9 mouse cellular contexts compared by ENCODE assay signal in the genomic region with DNA sequence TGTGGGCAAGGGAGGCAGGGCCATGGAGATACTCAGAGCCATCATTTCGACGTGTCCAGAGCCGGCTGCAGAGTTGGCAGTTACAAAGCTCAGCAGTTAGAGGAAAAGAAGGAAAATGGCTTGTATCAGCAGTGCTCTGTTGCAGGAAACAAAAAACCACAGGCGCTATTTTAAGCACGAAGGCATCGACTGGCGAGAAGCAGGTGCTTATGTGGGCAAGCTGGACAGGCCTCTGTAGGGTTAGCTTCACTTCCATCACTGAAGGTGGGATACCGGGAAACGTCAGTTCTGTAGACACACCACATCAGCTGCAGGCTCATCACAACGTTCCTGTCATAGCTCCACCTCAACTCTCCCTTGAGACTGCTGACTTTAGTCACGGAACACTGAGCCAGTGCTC.
DNase-seq lines count a peak whose midpoint lies in the region; ATAC-seq and TF ChIP-seq lines count a peak whose summit lies in the region.
"Had no signal": no experiment of that assay in that cellular context is flagged by ENCODE, and none has a peak within 500 bp of the region (broad histone marks: within the 10 kb centered on the region; RNA-seq: fewer than 3 reads in every experiment).

No protein-coding gene starts in this region.

- 53% methylated on average over 11 of the region's 11 CpGs for WGBS in heart, embryonic 11.5 days (ENCODE audit: insufficient replicate concordance)
- WGBS in spleen, adult 2 months, result 9% methylated on average over 11 of the region's 11 CpGs
- WGBS in midbrain, embryonic 14.5 days, result 90% methylated on average over 11 of the region's 11 CpGs
- 90% methylated on average over 11 of the region's 11 CpGs for whole genome bisulfite sequencing in forebrain, embryonic 13.5 days

- H3K4me1 ChIP-seq in heart, embryonic 11.5 days (ENCODE audit: control insufficient read depth, insufficient read depth, low read length), result peaks cover 8% of the 10 kb centered on the region; the same call in 1 of the 2 replicates
- H3K4me1 ChIP-seq in spleen, adult 2 months (ENCODE audit: control insufficient read depth, insufficient read depth, insufficient read length), result peaks cover 37% of the 10 kb centered on the region
- H3K4me1 ChIP-seq in midbrain, embryonic 14.5 days (ENCODE audit: control insufficient read depth, insufficient read depth, low read length), result no peaks in the 10 kb centered on the region
- H3K4me1 ChIP-seq in forebrain, embryonic 13.5 days, result no peaks in the 10 kb centered on the region

- peak; percentile 96 for DNase-seq in heart, adult 11 months
- peak in 1 of 2 experiments; percentile 55 for DNase-seq in spleen, adult 2 months (ENCODE audit: low read depth in 1 of 2, low spot score in 2 of 2)
- DNase-seq in spleen, adult 12 weeks (ENCODE audit: low spot score), result no peak
- DNase-seq in lung, postnatal 25 days (ENCODE audit: low spot score), result no peak
- no peak for DNase-seq in midbrain, embryonic 14.5 days
- DNase-seq: cerebellum, postnatal 14 days had no signal

- 0 out of 2 replicates have a peak, but pooled peaks cover 2% of the 10 kb centered on the region for H3K36me3 ChIP-seq in heart, embryonic 11.5 days (ENCODE audit: control insufficient read depth, insufficient read depth, low read length)
- peaks cover 3% of the 10 kb centered on the region; the same call in 1 of the 2 replicates for H3K36me3 ChIP-seq in spleen, adult 2 months (ENCODE audit: control insufficient read depth, insufficient read depth, low read length)
- peaks cover 8% of the 10 kb centered on the region for H3K36me3 ChIP-seq in myocyte (ENCODE audit: control insufficient read depth, insufficient read depth)
- H3K36me3 ChIP-seq in midbrain, embryonic 14.5 days (ENCODE audit: control insufficient read depth, insufficient read depth, low read length), result no peaks in the 10 kb centered on the region
- peaks cover 5% of the 10 kb centered on the region; the same call in 1 of the 2 replicates for H3K36me3 ChIP-seq in forebrain, embryonic 13.5 days (ENCODE audit: poor library complexity, severe bottlenecking)

- H3K27me3 ChIP-seq in heart, embryonic 11.5 days (ENCODE audit: control insufficient read depth, insufficient read depth, low read length), result no peaks in the 10 kb centered on the region
- no peaks in the 10 kb centered on the region for H3K27me3 ChIP-seq in spleen, adult 2 months (ENCODE audit: control insufficient read depth, insufficient read depth, low read length)
- no peaks in the 10 kb centered on the region for H3K27me3 ChIP-seq in myocyte (ENCODE audit: control insufficient read depth, insufficient read depth, insufficient read length)
- no peaks in the 10 kb centered on the region for H3K27me3 ChIP-seq in midbrain, embryonic 14.5 days (ENCODE audit: control insufficient read depth, insufficient read depth, low read length)
- no peaks in the 10 kb centered on the region for H3K27me3 ChIP-seq in forebrain, embryonic 13.5 days

- ATAC-seq in heart, embryonic 11.5 days (replicated peaks; ENCODE audit: insufficient number of reproducible peaks, low FRiP score, low TSS enrichment), result no peak
- no peak for ATAC-seq in midbrain, embryonic 14.5 days (ENCODE audit: low FRiP score, low TSS enrichment)
- ATAC-seq in forebrain, embryonic 13.5 days, result no peak

- H3K9me3 ChIP-seq in heart, embryonic 11.5 days (replicated peaks; ENCODE audit: control insufficient read depth, low read length), result no peaks in the 10 kb centered on the region
- H3K9me3 ChIP-seq in midbrain, embryonic 14.5 days (ENCODE audit: control insufficient read depth, low read length), result no peaks in the 10 kb centered on the region
- H3K9me3 ChIP-seq in forebrain, embryonic 13.5 days (replicated peaks), result no peaks in the 10 kb centered on the region

- no peak overlapping the region for H3K9ac ChIP-seq in heart, embryonic 11.5 days (ENCODE audit: low read depth, low read length)
- no peak overlapping the region for H3K9ac ChIP-seq in midbrain, embryonic 14.5 days (replicated peaks; ENCODE audit: low read length)
- H3K9ac ChIP-seq in forebrain, embryonic 13.5 days, result no peak overlapping the region

- TF ChIP-seq CTCF in spleen, adult 2 months (IDR thresholded peaks at IDR 0.05; ENCODE audit: extremely low read depth, insufficient read depth, insufficient read length, insufficient replicate concordance), result no peak

- H3K4me3 ChIP-seq in heart, embryonic 11.5 days (ENCODE audit: low read depth, low read length), result no peak overlapping the region
- no peak overlapping the region for H3K4me3 ChIP-seq in spleen, adult 2 months (ENCODE audit: extremely low read depth, insufficient read depth, insufficient read length)
- no peak overlapping the region for H3K4me3 ChIP-seq in myocyte
- no peak overlapping the region for H3K4me3 ChIP-seq in midbrain, embryonic 14.5 days (replicated peaks; ENCODE audit: low read depth, low read length)
- no peak overlapping the region for H3K4me3 ChIP-seq in forebrain, embryonic 13.5 days

- H3K4me2 ChIP-seq in heart, embryonic 11.5 days, result no peak overlapping the region
- H3K4me2 ChIP-seq in myocyte (ENCODE audit: low read depth), result peak overlapping the region; percentile 59
- no peak overlapping the region for H3K4me2 ChIP-seq in midbrain, embryonic 14.5 days (ENCODE audit: low read length)
- H3K4me2 ChIP-seq in forebrain, embryonic 13.5 days, result no peak overlapping the region

- H3K27ac ChIP-seq in heart, embryonic 11.5 days (ENCODE audit: low read depth, low read length), result no peak overlapping the region
- H3K27ac ChIP-seq in spleen, adult 2 months (ENCODE audit: insufficient read depth, low read length), result peak overlapping the region; percentile 82
- H3K27ac ChIP-seq in midbrain, embryonic 14.5 days (replicated peaks; ENCODE audit: low read depth, low read length), result no peak overlapping the region
- no peak overlapping the region for H3K27ac ChIP-seq in forebrain, embryonic 13.5 days

- TF ChIP-seq POLR2A in spleen, adult 2 months (IDR thresholded peaks at IDR 0.05; ENCODE audit: low read depth, low read length), result no peak
- no peak for TF ChIP-seq POLR2A in myocyte (IDR thresholded peaks at IDR 0.05; ENCODE audit: insufficient read length, low read depth)

- H3K79me2 ChIP-seq in myocyte (ENCODE audit: control insufficient read depth, insufficient read depth), result no peaks in the 10 kb centered on the region

- H3ac ChIP-seq in myocyte (ENCODE audit: control insufficient read depth, insufficient read length), result no peak overlapping the region

TF ChIP-seq in myocyte, 11 proteins besides CTCF, POLR2A, EP300 and RAD21:
- TF ChIP-seq MYOD1 (IDR thresholded peaks at IDR 0.05; ENCODE audit: control insufficient read depth in 1 of 3, insufficient read length in 2 of 3, low read depth in 2 of 3) (peak; percentile 25 to 97 (median 85)), TCF12 (IDR thresholded peaks at IDR 0.05; ENCODE audit: insufficient read depth, poor library complexity, severe bottlenecking) (peak; percentile 17), USF1 (IDR thresholded peaks at IDR 0.05; ENCODE audit: low read depth) (no peak), MYOG (IDR thresholded peaks at IDR 0.05; ENCODE audit: control insufficient read depth in 1 of 3, insufficient read depth in 1 of 3, insufficient read length in 2 of 3, low read depth in 2 of 3) (peak in 2 of 3 experiments; percentile 57 to 79), MAX (IDR thresholded peaks at IDR 0.05; ENCODE audit: low read depth) (no peak), E2F4 (IDR thresholded peaks at IDR 0.05; ENCODE audit: insufficient read depth) (no peak), POLR2AphosphoS2 (IDR thresholded peaks at IDR 0.05; ENCODE audit: insufficient read length, low read depth) (peak; percentile 38), TCF3 (IDR thresholded peaks at IDR 0.05; ENCODE audit: insufficient read length, low read depth) (no peak), CEBPB (IDR thresholded peaks at IDR 0.05; ENCODE audit: insufficient read depth, poor library complexity, severe bottlenecking) (no peak), SRF (IDR thresholded peaks at IDR 0.05; ENCODE audit: control insufficient read depth, insufficient read length, low read depth) (no peak)
